Mouse (Mus musculus) neural tube, embryonic 12.5 days (tissue): ENCODE results near the gene Snrpa1. TPM values are rescaled to one million over a fixed set of nuclear protein-coding genes. Genes with fewer than 3 reads are reported as not detected.

Source experiments
- ATAC-seq: fragments of 200-750 bp; cut with Nextera tagmentation; 2 replicates; pipeline ENCODE4 v1.8.0; 2017; ENCODE audit warnings: low read depth, mild to moderate bottlenecking, moderate TSS enrichment, moderate library complexity; ENCODE audit not compliant: low FRiP score
- H3K27ac ChIP-seq: fragments of 300-500 bp; sonication (generic); 2 replicates; pipeline ENCODE4 v1.5.1; 2016
- H3K27me3 ChIP-seq: fragments of 300-500 bp; sonication (generic); replicated peaks from 2 replicates; pipeline ENCODE4 v1.6.1; 2016; ENCODE audit warnings: mild to moderate bottlenecking
- H3K36me3 ChIP-seq: fragments of 300-500 bp; sonication (generic); 2 replicates; pipeline ENCODE4 v1.6.1; 2016; ENCODE audit warnings: mild to moderate bottlenecking
- H3K4me1 ChIP-seq: fragments of 300-500 bp; sonication (generic); 2 replicates; pipeline ENCODE4 v1.6.1; 2016
- H3K4me2 ChIP-seq: fragments of 300-500 bp; sonication (generic); replicated peaks from 2 replicates; pipeline ENCODE4 v1.6.1; 2016; ENCODE audit warnings: mild to moderate bottlenecking
- H3K4me3 ChIP-seq: fragments of 300-500 bp; sonication (generic); 2 replicates; pipeline ENCODE4 v1.5.1; 2016
- H3K9ac ChIP-seq: fragments of 300-500 bp; sonication (generic); 2 replicates; pipeline ENCODE4 v1.6.1; 2016; ENCODE audit warnings: mild to moderate bottlenecking
- H3K9me3 ChIP-seq: fragments of 300-500 bp; sonication (generic); 2 replicates; pipeline ENCODE4 v1.6.1; 2016; ENCODE audit warnings: mild to moderate bottlenecking
- WGBS: fragments of 180-500 bp; shearing (Covaris S2); methylation state at CpG from one replicate; pipeline ENCODE4 v1.1.7; 2016; 5-methylcytosine and 5-hydroxymethylcytosine counted together
- polyA plus RNA-seq: library from polyadenylated mRNA; unstranded; fragments of >200 nt; fragmentation: Nextera tagmentation; extraction: Ambion mirVana; gene quantifications from 2 replicates; pipeline ENCODE4 v1.2.1, GENCODE M21; 2016

The Snrpa1 gene
- polyA plus RNA-seq, 1 experiment from 2014 or later = 177 TPM

DNA sequence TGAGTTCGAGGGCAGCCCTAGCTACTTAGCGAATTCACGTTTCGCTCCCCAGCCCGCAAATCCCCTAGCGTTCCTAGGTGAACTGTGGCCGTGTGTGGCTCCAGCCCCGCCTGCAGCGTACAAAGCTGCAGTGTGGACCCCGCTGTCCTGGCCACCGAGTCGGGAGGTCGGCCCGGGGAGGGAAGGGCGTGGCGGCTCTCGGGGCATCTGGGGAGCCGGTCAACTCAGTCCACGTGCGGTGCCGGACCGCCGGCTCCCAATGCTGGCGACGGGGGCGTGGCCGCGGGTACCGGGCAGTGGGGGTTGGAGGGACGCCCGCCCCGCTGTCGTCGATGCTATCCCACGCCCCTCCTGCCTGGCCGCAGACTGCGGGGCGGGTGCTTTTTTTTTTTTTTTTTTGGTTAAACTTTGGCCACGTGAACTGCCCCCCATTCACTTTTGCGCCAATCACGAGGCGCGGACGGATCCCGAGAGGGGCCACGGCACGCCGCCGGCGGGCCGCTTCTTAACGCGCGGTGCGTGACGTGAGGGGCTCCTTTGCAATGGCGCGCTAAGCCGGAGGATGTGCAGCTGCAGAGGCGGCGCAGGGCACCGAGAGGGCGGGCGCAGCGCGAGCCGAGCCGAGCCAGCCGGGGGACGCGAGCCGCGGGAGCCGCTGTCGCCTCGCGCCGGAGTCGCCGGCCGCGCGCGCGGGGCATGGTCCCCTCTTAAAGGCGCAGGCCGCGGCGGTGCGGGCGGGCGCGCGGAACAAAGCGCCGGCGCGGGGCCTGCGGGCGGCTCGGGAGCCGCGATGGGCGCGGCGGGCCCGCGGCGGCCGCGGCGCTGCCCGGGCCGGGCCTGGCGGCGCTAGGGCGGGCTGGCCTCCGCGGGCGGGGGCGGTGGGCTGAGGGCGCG is 50.4 kb downstream of the Snrpa1 start, which contains the start of gene Chsy1:
Gene Chsy1 (plus strand): TSS at position 555 of the 894 bp plus-strand sequence.
- H3K4me2 ChIP-seq = peak within 1 kb of the TSS; percentile 93
- under 1% methylated on average over 110 of the region's 123 CpGs for WGBS
- H3K36me3 ChIP-seq = no peaks in the 10 kb centered on the region

GRCm38 (mm10) chr7:66109855-66110635 is 51.2 kb downstream of the Snrpa1 start:
- no peaks in the 10 kb centered on the region for H3K27me3 ChIP-seq
- peak overlapping the region; percentile 92 for H3K4me3 ChIP-seq
- H3K9ac ChIP-seq = peak overlapping the region; percentile 96
- H3K36me3 ChIP-seq = no peaks in the 10 kb centered on the region
- H3K4me1 ChIP-seq = peaks cover 29% of the 10 kb centered on the region
- WGBS = under 1% methylated on average over 64 of the region's 77 CpGs
- H3K27ac ChIP-seq = peak overlapping the region; percentile 83
- peak; percentile 45; the same call in 1 of the 2 replicates for ATAC-seq
- H3K9me3 ChIP-seq = no peaks in the 10 kb centered on the region
- H3K4me2 ChIP-seq = peak overlapping the region; percentile 68

More for the DNA sequence above, 50.4 kb downstream of the Snrpa1 start, which contains the start of gene Chsy1:
- H3K9ac ChIP-seq = peak within 1 kb of the TSS; percentile 96
- peak; percentile 89 for ATAC-seq
- no peaks in the 10 kb centered on the region for H3K9me3 ChIP-seq
- peak within 1 kb of the TSS; percentile 87 for H3K27ac ChIP-seq
- no peaks in the 10 kb centered on the region for H3K27me3 ChIP-seq
- H3K4me3 ChIP-seq = peak within 1 kb of the TSS; percentile 92
- H3K4me1 ChIP-seq = peaks cover 26% of the 10 kb centered on the region

- Histone ChIP-seq H3K9ac (peak overlapping the region; percentile 96), H3K36me3 (no peaks in the 10 kb centered on the region), H3K27ac (no peak overlapping the region), H3K4me3 (peak overlapping the region; percentile 92), H3K27me3 (no peaks in the 10 kb centered on the region), H3K4me1 (peaks cover 30% of the 10 kb centered on the region), H3K9me3 (no peaks in the 10 kb centered on the region), H3K4me2 (peak overlapping the region; percentile 68)
- no peak for ATAC-seq
- WGBS = 3% methylated on average over 10 of the region's 10 CpGs
These were observed 51.9 kb downstream of the Snrpa1 start for GRCm38 (mm10) chr7:66110636-66111112.

DNA sequence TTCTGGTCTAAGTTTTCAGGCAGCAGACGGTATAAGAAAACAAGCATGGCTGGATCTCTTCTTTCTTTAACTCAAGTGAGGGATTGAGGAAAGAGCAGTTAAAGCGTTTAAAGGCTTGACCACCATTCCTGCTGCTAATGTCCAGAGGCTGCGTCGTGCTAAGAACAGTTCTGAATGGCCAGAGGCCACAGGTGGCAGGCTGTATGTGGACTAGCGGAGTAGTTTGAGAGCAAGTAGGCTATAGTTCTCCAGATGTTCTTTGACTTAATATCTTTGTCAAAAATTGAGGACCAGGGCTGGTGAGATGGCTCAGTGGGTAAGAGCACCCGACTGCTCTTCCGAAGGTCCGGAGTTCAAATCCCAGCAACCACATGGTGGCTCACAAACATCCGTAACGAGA is 52.4 kb downstream of the Snrpa1 start:
- H3K4me1 ChIP-seq = peaks cover 35% of the 10 kb centered on the region
- no peak overlapping the region for H3K27ac ChIP-seq
- H3K4me3 ChIP-seq = peak overlapping the region; percentile 92
- H3K36me3 ChIP-seq = no peaks in the 10 kb centered on the region
- H3K4me2 ChIP-seq = peak overlapping the region; percentile 68
- no peak for ATAC-seq
- 58% methylated on average over 10 of the region's 10 CpGs for WGBS
- H3K9ac ChIP-seq = peak overlapping the region; percentile 96; the same call in 1 of the 2 replicates
- no peaks in the 10 kb centered on the region for H3K9me3 ChIP-seq
- no peaks in the 10 kb centered on the region for H3K27me3 ChIP-seq

GRCm38 (mm10) chr7:66113561-66113960 is 54.8 kb downstream of the Snrpa1 start:
- WGBS = 94% methylated on average over 3 of the region's 3 CpGs
- H3K27me3 ChIP-seq = no peaks in the 10 kb centered on the region
- no peak overlapping the region for H3K27ac ChIP-seq
- ATAC-seq = no peak
- H3K9me3 ChIP-seq = no peaks in the 10 kb centered on the region
- H3K9ac ChIP-seq = no peak overlapping the region
- H3K36me3 ChIP-seq = no peaks in the 10 kb centered on the region
- H3K4me2 ChIP-seq = 0 out of 2 replicates have a peak overlapping the region, but pooled peaks have one; percentile 5
- H3K4me1 ChIP-seq = peaks cover 48% of the 10 kb centered on the region
- H3K4me3 ChIP-seq = no peak overlapping the region

DNA sequence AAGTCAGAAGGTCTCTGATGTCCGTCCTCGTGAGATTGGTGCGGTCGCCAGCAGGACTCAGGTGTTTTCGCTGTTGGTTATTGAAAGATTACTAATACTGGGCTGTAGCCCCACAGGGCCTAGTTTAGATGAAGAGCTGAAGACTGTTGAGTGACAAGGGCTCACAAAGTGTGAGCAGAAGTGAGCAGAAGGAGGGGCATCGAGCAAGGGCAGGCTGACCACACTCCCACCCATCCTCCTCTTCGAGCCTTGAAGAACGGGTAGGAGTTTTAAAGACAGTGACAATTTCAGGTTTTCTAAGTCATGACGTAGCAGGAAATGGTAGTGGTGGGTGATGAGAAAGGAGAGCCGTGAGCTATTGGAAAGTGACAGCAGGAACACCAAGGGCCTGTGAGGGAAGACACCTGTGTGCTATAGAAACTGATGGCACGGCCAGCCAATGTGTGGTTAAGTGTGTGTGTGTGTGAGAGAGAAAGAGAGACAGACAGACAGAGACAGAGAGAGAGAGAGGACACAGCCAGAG is 57.1 kb downstream of the Snrpa1 start:
- Histone ChIP-seq H3K4me2 (no peak overlapping the region), H3K27ac (no peak overlapping the region), H3K9ac (no peak overlapping the region), H3K27me3 (no peaks in the 10 kb centered on the region), H3K36me3 (no peaks in the 10 kb centered on the region), H3K4me3 (no peak overlapping the region), H3K9me3 (no peaks in the 10 kb centered on the region), H3K4me1 (peaks cover 57% of the 10 kb centered on the region)
- WGBS = 86% methylated on average over 11 of the region's 11 CpGs
- no peak for ATAC-seq

DNA sequence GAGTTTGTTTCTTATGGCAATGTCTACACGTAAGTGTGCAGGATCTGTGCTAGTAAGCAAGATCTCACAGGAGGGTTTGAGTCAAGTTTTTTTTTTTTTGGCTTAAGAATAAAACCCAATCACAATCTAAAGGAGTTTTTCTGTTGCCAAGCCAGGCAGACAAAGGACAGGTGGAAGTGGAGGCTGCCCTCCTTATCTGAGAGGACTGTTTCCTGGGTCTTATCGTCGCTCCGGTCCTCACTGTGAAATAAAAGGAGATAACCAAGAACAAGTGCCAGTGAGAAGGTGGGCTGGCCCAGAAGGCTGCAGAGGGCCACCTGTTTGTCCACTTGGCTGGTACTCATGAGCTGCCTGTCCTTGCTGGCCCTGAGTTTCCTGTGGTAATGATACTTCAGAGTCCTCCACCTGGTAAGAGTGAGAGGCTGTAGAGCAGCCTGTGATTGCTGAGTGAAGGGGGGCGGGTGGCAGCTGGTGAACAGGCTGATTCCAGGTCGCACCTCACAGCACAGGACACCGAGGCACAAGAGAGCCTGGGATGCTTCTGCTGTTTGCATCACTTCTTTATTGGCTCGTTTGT is 58.2 kb downstream of the Snrpa1 start:
- ATAC-seq = no peak
- WGBS = 87% methylated on average over 8 of the region's 8 CpGs
- Histone ChIP-seq H3K27ac (no peak overlapping the region), H3K4me1 (peaks cover 54% of the 10 kb centered on the region), H3K9me3 (no peaks in the 10 kb centered on the region), H3K9ac (no peak overlapping the region), H3K27me3 (no peaks in the 10 kb centered on the region), H3K36me3 (no peaks in the 10 kb centered on the region), H3K4me3 (no peak overlapping the region), H3K4me2 (no peak overlapping the region)

DNA sequence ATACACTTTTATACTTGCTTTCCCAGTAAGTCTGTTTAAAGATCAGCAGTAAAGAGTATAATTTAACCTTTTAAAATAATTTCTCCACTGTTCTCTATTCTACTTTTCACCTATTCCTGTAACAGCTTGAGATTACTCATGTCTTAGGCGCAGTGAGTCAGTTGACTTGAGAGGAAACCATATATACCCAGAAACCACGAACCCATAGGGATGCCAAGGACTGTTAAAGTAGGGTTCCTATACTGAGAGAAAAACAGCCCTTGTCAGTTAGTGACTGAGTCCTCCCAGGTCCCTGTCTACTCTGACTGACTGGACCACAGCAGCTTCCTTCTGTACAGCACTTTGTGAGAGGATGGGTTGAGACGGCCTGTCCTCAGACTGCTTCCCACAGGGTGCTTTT is 59.2 kb downstream of the Snrpa1 start:
- Histone ChIP-seq H3K9me3 (no peaks in the 10 kb centered on the region), H3K4me3 (no peak overlapping the region), H3K9ac (no peak overlapping the region), H3K4me1 (peaks cover 49% of the 10 kb centered on the region), H3K4me2 (no peak overlapping the region), H3K27me3 (no peaks in the 10 kb centered on the region), H3K36me3 (no peaks in the 10 kb centered on the region), H3K27ac (no peak overlapping the region)
- 86% methylated on average over 3 of the region's 3 CpGs for WGBS
- ATAC-seq = no peak

GRCm38 (mm10) chr7:66118796-66119195 is 60.0 kb downstream of the Snrpa1 start:
- 81% methylated on average over 7 of the region's 7 CpGs for WGBS
- Histone ChIP-seq H3K4me2 (no peak overlapping the region), H3K4me3 (no peak overlapping the region), H3K27me3 (no peaks in the 10 kb centered on the region), H3K9me3 (no peaks in the 10 kb centered on the region), H3K36me3 (no peaks in the 10 kb centered on the region), H3K27ac (no peak overlapping the region), H3K9ac (no peak overlapping the region), H3K4me1 (peaks cover 44% of the 10 kb centered on the region)
- ATAC-seq = no peak

DNA sequence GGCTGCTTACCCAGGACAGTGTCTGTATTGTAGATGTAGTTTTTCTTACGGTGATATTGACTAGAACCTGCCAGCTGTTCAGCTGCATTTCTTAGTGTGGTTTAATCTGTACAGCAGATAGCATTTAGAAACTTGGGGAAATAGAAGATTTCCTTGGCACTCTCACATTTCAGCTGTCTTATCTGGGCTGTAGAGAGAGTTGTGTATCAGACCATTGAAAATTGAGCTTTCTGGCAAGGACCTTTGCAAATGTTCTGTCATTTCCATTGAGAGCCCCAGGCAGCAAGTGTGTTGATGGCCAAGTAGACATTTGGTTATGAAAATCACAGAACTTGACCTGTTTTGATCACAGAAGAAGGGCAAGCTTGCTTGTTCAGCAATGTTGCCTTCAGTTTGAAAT is 61.3 kb downstream of the Snrpa1 start:
- ATAC-seq = no peak
- Histone ChIP-seq H3K9me3 (no peaks in the 10 kb centered on the region), H3K9ac (no peak overlapping the region), H3K36me3 (peaks cover under 1% of the 10 kb centered on the region), H3K27ac (no peak overlapping the region), H3K4me1 (peaks cover 41% of the 10 kb centered on the region), H3K4me3 (no peak overlapping the region), H3K27me3 (no peaks in the 10 kb centered on the region), H3K4me2 (no peak overlapping the region)
- 81% methylated on average over 1 of the region's 1 CpGs for WGBS

GRCm38 (mm10) chr7:66120702-66121396 is 62.0 kb downstream of the Snrpa1 start:
- WGBS = 64% methylated on average over 7 of the region's 7 CpGs
- peaks cover 7% of the 10 kb centered on the region for H3K36me3 ChIP-seq

More at GRCm38 (mm10) chr7:66120702-66121396, 62.0 kb downstream of the Snrpa1 start:
- ATAC-seq = no peak
- Histone ChIP-seq H3K27ac (no peak overlapping the region), H3K9me3 (no peaks in the 10 kb centered on the region), H3K4me3 (no peak overlapping the region), H3K4me2 (no peak overlapping the region), H3K27me3 (no peaks in the 10 kb centered on the region), H3K9ac (no peak overlapping the region), H3K4me1 (peaks cover 38% of the 10 kb centered on the region)
